Mouse (Mus musculus) embryonic facial prominence, embryonic 14.5 days (tissue): ENCODE measurements around the gene Tdrkh. TPM values are rescaled to one million over a fixed set of nuclear protein-coding genes. Genes with fewer than 3 reads are reported as not detected.
A peak's percentile ranks its signal among the peaks of the same experiment; 100 is the strongest.

Source experiments
- ATAC-seq: fragments of 200-750 bp; cut with Nextera tagmentation; 2 replicates; pipeline ENCODE4 v1.8.0; 2017; ENCODE audit warnings: low read depth, moderate number of reproducible peaks, moderate TSS enrichment
- DNase-seq: peaks from one replicate; pipeline ENCODE4 v3.0.0-alpha.2; 2015; ENCODE audit warnings: low spot score
- H3K27ac ChIP-seq: fragments of 300-500 bp; sonication (generic); replicated peaks from 2 replicates; pipeline ENCODE4 v1.5.1; 2014; ENCODE audit warnings: low read depth, mild to moderate bottlenecking, low read length, moderate library complexity
- H3K27me3 ChIP-seq: fragments of 300-500 bp; sonication (generic); replicated peaks from 2 replicates; pipeline ENCODE4 v1.6.1; 2014; ENCODE audit warnings: low read length; ENCODE audit not compliant: control insufficient read depth, insufficient read depth
- H3K36me3 ChIP-seq: fragments of 300-500 bp; sonication (generic); 2 replicates; pipeline ENCODE4 v1.6.1; 2014; ENCODE audit warnings: low read length, mixed read lengths; ENCODE audit not compliant: control insufficient read depth, insufficient read depth
- H3K4me1 ChIP-seq: fragments of 300-500 bp; sonication (generic); 2 replicates; pipeline ENCODE4 v1.6.1; 2014; ENCODE audit warnings: antibody characterized with exemption, low read length; ENCODE audit not compliant: control insufficient read depth, insufficient read depth
- H3K4me2 ChIP-seq: fragments of 300-500 bp; sonication (generic); 2 replicates; pipeline ENCODE4 v1.6.1; 2014; ENCODE audit warnings: low read depth, mild to moderate bottlenecking, low read length, moderate library complexity, mixed read lengths
- H3K4me3 ChIP-seq: fragments of 300-500 bp; sonication (generic); 2 replicates; pipeline ENCODE4 v1.5.1; 2014; ENCODE audit warnings: low read depth, mild to moderate bottlenecking, low read length
- H3K9ac ChIP-seq: fragments of 300-500 bp; sonication (generic); 2 replicates; pipeline ENCODE4 v1.6.1; 2014; ENCODE audit warnings: low read depth, mild to moderate bottlenecking, low read length, moderate library complexity, mixed read lengths
- H3K9me3 ChIP-seq: fragments of 300-500 bp; sonication (generic); 2 replicates; pipeline ENCODE4 v1.6.1; 2016; ENCODE audit warnings: low read length; ENCODE audit not compliant: control insufficient read depth
- WGBS: fragments of 180-500 bp; shearing (Covaris S2); extraction: QIAGEN DNeasy Blood & Tissue Kit; methylation state at CpG from one replicate; pipeline ENCODE4 v1.1.7; 2014; 5-methylcytosine and 5-hydroxymethylcytosine counted together
- polyA plus RNA-seq: library from polyadenylated mRNA; unstranded; fragments of >200 nt; fragmentation: Nextera tagmentation; extraction: Ambion mirVana; gene quantifications from 2 replicates; pipeline ENCODE4 v1.2.1, GENCODE M21; 2014

Tdrkh gene
- polyA plus RNA-seq, 1 experiment from 2014 or later: 8.9 TPM

DNA sequence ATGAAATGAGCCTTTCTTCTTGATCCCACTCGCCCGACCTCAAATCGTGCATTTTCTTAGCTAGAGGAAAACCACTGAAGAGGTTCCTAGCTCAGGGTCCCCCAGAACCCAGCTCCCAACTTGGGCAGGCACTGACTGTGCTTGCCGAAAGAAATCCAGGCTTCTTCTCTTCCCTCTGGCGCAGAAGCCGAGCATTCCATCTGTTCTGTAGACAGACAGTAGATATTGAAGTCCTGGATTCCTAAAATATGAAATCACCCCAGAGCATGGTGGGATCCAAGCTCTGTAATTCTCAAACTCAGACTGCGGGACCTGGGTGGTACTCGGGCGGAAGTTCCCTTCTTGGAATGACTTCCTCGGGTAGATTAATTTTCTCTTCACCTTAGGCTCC lies 60.0 kb downstream of the Tdrkh start:
- 36% methylated on average over 10 of the region's 10 CpGs for WGBS
- Histone ChIP-seq H3K9me3 (no peaks in the 10 kb centered on the region), H3K4me3 (no peak overlapping the region; the same call in 1 of the 2 replicates), H3K27ac (no peak overlapping the region; the same call in 1 of the 2 replicates), H3K27me3 (no peaks in the 10 kb centered on the region), H3K4me2 (0 out of 2 replicates have a peak overlapping the region, but pooled peaks have one; percentile 47), H3K4me1 (peaks cover 4% of the 10 kb centered on the region; the same call in 1 of the 2 replicates), H3K36me3 (no peaks in the 10 kb centered on the region), H3K9ac (0 out of 2 replicates have a peak overlapping the region, but pooled peaks have one; percentile 14)
- DNase-seq: no peak
- ATAC-seq: no peak

DNA sequence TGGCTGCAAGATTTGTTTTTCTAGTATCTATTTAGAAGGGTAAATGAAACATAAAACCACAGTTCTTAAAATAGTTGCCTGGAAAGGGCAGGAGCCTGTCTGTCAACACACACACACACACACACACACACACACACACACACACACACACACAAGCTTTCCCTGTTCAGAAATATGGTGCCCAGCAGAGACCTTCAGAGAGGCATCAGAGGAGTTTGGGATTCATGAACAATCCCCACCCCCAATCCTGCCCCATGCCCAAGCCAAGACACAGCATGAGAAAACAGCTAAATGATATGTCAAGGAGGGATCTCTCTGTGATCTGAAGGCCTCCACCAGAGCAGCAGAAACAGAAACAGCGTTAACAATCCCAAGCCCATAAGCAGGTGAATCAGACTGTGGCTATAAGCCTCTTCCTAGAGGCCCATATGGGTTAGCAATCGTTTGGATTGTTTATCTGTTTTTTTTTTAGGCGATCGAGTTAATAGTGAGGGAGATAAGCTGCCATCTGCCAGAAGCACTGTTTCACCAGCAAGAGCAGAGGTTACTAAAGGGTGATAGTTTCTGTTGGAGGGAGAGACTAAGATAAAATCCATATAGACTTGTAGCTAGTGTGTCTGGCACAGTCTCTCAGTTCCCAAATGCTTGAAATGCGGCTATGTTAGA lies 60.6 kb downstream of the Tdrkh start:
- DNase-seq: no peak
- H3K9ac ChIP-seq: no peak overlapping the region
- no peak overlapping the region for H3K4me2 ChIP-seq
- H3K27me3 ChIP-seq: no peaks in the 10 kb centered on the region
- H3K9me3 ChIP-seq: no peaks in the 10 kb centered on the region
- peaks cover 4% of the 10 kb centered on the region; the same call in 1 of the 2 replicates for H3K4me1 ChIP-seq
- H3K4me3 ChIP-seq: no peak overlapping the region
- H3K27ac ChIP-seq: no peak overlapping the region
- 77% methylated on average over 5 of the region's 5 CpGs for WGBS
- no peak for ATAC-seq
- H3K36me3 ChIP-seq: no peaks in the 10 kb centered on the region

DNA sequence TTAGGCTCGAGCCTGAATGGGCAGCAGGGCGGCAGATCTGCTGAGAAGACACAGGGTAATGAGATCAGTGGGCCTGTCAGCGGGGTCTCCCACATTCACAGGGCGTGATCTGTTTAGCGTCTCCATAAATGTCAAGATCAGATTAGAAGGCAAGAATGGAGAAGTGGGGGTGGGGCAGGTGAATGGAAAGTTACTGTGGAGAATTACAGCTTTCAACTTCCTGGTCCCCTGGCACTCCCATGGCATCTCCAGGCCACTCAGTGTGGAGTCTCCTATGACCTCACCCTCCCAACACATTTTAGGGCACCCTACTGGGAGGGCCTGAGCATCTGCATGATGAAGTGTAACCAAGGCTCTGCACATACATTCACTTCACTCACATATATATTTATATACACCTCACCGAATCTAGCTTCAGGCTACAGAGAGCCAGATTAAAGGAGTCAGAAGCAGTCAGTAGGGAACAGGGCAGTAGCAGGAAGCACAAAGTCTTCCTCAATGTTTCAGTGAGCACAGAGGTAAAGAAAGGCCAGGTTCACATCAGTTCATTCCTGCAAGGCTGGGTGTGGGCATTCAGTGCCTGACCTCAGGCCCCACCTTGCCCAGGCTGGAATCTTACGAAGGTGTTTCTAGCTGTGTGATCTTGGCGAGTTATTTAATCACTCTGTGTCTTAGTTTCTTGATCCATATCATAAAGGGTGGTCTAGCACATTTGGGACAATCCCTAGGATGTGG lies 63.4 kb downstream of the Tdrkh start:
- no peaks in the 10 kb centered on the region for H3K9me3 ChIP-seq
- H3K27ac ChIP-seq: no peak overlapping the region
- H3K4me3 ChIP-seq: no peak overlapping the region
- H3K4me2 ChIP-seq: no peak overlapping the region
- ATAC-seq (no peak), DNase-seq (no peak)
- H3K36me3 ChIP-seq: no peaks in the 10 kb centered on the region
- H3K9ac ChIP-seq: no peak overlapping the region
- peaks cover 4% of the 10 kb centered on the region; the same call in 1 of the 2 replicates for H3K4me1 ChIP-seq
- peaks cover 11% of the 10 kb centered on the region; the same call in 1 of the 2 replicates for H3K27me3 ChIP-seq
- 69% methylated on average over 8 of the region's 8 CpGs for WGBS

DNA sequence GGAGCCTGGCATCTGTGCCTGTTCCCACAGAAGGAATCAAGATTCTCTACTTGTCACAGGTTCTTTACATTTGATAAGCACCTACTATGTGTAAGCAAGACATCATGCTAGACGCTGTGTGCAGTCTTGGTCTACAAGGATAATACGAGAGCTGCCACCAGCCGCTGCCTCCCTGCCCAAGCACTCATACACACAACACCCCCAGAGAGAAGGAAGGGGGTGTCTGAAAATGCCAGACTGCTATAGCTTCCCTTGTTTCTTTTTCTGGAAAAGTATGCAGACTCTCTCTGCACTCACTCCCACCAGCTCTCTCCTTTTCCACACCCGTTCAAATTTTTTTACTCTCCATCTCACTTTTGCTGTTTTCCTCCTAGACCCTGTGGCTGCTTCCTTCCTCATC lies 64.4 kb downstream of the Tdrkh start:
- Histone ChIP-seq H3K27me3 (peaks cover 11% of the 10 kb centered on the region; the same call in 1 of the 2 replicates), H3K4me3 (no peak overlapping the region), H3K27ac (no peak overlapping the region), H3K9me3 (no peaks in the 10 kb centered on the region), H3K36me3 (no peaks in the 10 kb centered on the region), H3K4me1 (peaks cover 3% of the 10 kb centered on the region; the same call in 1 of the 2 replicates), H3K9ac (no peak overlapping the region), H3K4me2 (no peak overlapping the region)
- 49% methylated on average over 4 of the region's 4 CpGs for WGBS
- DNase-seq (no peak), ATAC-seq (no peak)

GRCm38 (mm10) chr3:94477981-94478422 lies 64.9 kb downstream of the Tdrkh start, which contains the start of gene Celf3:
Celf3 (plus strand) TSS chr3:94478295.
- Histone ChIP-seq H3K27ac (no peak within 1 kb of the TSS), H3K4me3 (peak within 1 kb of the TSS; percentile 4; the same call in 1 of the 2 replicates), H3K4me2 (peak within 1 kb of the TSS; percentile 45; the same call in 1 of the 2 replicates), H3K9me3 (no peaks in the 10 kb centered on the region), H3K27me3 (peaks cover 11% of the 10 kb centered on the region; the same call in 1 of the 2 replicates), H3K9ac (peak within 1 kb of the TSS; percentile 41; the same call in 1 of the 2 replicates), H3K4me1 (no peaks in the 10 kb centered on the region; the same call in 1 of the 2 replicates), H3K36me3 (no peaks in the 10 kb centered on the region)
- WGBS: 2% methylated on average over 7 of the region's 14 CpGs
- ATAC-seq (peak; percentile 77), DNase-seq (peak; percentile 74)

- no peak; the same call in 1 of the 2 replicates for ATAC-seq
- 10% methylated on average over 7 of the region's 9 CpGs for WGBS
- H3K9ac ChIP-seq: peak overlapping the region; percentile 41; the same call in 1 of the 2 replicates
- H3K4me1 ChIP-seq: no peaks in the 10 kb centered on the region; the same call in 1 of the 2 replicates
- no peak overlapping the region for H3K27ac ChIP-seq
- no peaks in the 10 kb centered on the region for H3K36me3 ChIP-seq
- no peak for DNase-seq
- H3K27me3 ChIP-seq: peaks cover 11% of the 10 kb centered on the region; the same call in 1 of the 2 replicates
- H3K9me3 ChIP-seq: no peaks in the 10 kb centered on the region
- peak overlapping the region; percentile 4; the same call in 1 of the 2 replicates for H3K4me3 ChIP-seq
- peak overlapping the region; percentile 45; the same call in 1 of the 2 replicates for H3K4me2 ChIP-seq
Observed at GRCm38 (mm10) chr3:94478591-94479169, 65.6 kb downstream of the Tdrkh start.

DNA sequence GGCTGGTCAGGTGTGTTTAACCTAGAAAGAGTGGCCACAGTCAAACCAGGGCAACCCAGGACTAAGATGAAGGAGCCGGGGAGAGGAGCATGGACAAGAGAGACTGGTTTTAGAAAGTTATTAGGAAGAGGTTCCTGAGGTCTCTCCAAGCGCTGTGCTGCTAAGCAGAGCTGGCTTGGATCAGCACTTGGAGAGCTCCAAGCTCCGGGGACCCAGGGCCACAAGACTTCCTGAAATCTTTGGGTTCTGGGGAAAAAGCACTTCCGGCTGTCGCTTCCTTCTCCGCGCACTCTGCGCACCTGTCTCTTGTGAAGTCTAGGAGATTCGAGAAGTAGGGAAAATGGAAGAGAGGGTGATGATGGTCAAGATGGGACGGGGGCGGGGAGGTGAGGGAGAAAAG lies 66.5 kb downstream of the Tdrkh start:
- Histone ChIP-seq H3K27me3 (peaks cover 11% of the 10 kb centered on the region; the same call in 1 of the 2 replicates), H3K4me1 (no peaks in the 10 kb centered on the region; the same call in 1 of the 2 replicates), H3K27ac (no peak overlapping the region), H3K4me3 (peak overlapping the region; percentile 14), H3K36me3 (no peaks in the 10 kb centered on the region), H3K9ac (no peak overlapping the region; the same call in 1 of the 2 replicates), H3K4me2 (peak overlapping the region; percentile 45), H3K9me3 (no peaks in the 10 kb centered on the region)
- peak; percentile 63 for DNase-seq
- 2% methylated on average over 11 of the region's 11 CpGs for WGBS
- no peak for ATAC-seq

DNA sequence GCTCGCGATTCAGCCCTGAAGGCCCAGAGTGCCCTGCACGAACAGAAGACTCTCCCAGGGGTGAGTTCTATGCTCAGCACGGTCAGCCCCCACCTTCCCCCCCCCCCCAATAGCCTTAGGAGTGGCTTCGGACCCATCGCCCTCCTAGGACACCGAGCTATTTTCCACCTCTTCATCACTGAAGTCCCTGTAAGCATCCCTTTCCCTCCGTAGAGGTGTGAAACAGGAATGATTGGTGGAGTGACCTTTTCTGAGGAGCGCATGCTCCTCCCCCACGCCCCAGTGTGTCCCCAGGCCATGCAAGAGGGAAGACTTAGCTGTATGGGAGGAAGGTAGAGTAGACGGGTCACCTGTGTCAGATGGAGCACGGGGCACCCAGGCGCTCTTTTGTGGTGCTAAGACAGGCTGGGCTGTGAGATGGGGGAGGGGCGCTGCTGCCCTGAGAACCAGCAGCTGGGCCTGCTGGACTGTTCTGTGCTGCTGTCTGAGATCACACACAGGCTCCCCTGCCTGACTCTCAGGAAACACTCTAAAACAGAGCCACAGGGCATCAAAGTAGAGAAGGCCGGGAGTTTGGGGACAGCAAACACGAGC lies 67.3 kb downstream of the Tdrkh start, which contains the start of gene Riiad1:
Riiad1 (minus strand) TSS at position 51 of the 594 bp plus-strand sequence.
- Histone ChIP-seq H3K27ac (no peak within 1 kb of the TSS), H3K27me3 (peaks cover 11% of the 10 kb centered on the region; the same call in 1 of the 2 replicates), H3K4me2 (peak within 1 kb of the TSS; percentile 45), H3K4me3 (peak within 1 kb of the TSS; percentile 14), H3K9ac (no peak within 1 kb of the TSS; the same call in 1 of the 2 replicates), H3K4me1 (no peaks in the 10 kb centered on the region; the same call in 1 of the 2 replicates), H3K9me3 (no peaks in the 10 kb centered on the region), H3K36me3 (no peaks in the 10 kb centered on the region)
- DNase-seq (no peak), ATAC-seq (no peak)
- WGBS: 12% methylated on average over 14 of the region's 16 CpGs
